In the genomic region with DNA sequence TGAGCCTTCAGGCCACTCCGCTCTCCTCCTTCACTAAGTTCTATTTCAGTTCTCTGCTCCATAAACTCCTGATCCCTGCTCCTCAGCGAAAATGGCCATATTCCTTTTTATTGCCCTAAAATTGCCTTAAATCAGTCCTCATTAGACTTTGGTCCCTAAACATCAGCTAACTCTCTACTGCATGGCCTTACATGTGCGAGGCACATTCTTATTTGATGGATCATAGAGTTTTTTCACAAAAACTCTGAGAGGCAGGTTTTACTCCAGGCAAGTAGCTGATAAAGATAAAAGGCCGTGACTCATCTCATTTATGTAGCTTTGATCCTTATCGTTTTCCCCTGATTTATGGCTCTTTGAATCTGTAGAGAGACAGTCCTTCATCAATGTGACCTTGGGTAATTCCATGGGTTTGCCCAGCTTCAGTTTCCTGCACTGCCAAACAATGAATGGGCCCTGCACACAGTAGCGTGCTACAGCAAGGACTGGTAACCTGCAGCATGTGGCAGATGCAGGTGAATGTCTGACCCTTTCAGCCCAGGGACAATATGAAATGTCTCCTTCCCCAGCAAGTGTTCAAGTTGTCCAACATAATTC, we compare ENCODE assay signal across 13 mouse cellular contexts.
"Had no signal": no experiment of that assay in that cellular context is flagged by ENCODE, and none has a peak within 500 bp of the region (broad histone marks: within the 10 kb centered on the region; RNA-seq: fewer than 3 reads in every experiment).

No protein-coding gene starts in this region.

- ATAC-seq: liver, embryonic 12.5 days had no signal

- DNase-seq: kidney, adult 9 months; kidney, postnatal 14 days; kidney, postnatal 4 days; layer of hippocampus, adult 9-11 months; liver; lung, adult 18-20 months; lung, postnatal 10 days; lung, postnatal 36 days; midbrain, embryonic 14.5 days; right cerebral cortex, postnatal 25 days; spleen, adult 18-20 months; thymus, postnatal 25 days had no signal
